Mouse (Mus musculus) testis, postnatal 10 days (tissue): ENCODE measurements at regions not wholly inside any gene's neighbourhood (a gene's known extent, or its start where the extent isn't known, plus 50 kb on each side); places are given as distances from the start of the nearest gene placed in this dataset.

ENCODE experiments used
- DNase-seq: peaks from one replicate; pipeline ENCODE4 v3.0.0; 2021; ENCODE audit warnings: low spot score

DNA sequence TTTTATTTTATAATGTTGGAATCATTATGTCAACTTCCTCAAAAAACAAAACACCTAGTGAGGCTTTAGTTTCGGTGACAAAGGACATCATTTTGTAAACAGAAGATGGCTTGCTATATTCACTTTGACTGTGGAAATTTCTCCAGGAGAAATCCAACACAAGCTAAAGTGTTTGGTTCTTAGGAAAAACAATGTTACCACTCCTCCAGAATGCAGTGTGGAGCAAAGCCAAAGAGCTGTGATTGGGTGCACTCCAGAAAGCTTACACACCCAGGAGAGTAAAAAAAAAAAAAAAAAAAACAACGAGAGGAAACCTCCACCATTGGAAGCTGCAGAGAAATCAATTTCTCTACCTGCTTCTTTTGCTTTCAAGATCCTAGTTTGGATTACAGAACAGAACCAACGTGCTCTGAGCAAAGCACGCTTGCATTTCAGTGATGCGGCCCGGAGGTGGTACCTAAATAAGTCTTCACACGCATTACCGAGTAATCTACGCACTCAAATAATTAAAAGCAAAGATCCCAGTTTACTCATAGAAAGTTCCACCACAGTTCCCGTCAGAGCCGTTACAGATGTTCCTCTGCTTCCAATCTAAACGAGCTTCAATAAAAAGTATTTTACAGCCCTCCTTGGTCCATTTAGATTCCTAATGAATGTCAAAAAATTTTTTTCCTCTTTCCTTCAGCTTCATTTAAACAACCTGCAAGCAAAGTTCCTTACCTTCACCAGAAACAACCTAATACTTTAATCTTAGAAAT is 199.5 kb upstream of the Gk2 start:
- DNase-seq = no peak

DNA sequence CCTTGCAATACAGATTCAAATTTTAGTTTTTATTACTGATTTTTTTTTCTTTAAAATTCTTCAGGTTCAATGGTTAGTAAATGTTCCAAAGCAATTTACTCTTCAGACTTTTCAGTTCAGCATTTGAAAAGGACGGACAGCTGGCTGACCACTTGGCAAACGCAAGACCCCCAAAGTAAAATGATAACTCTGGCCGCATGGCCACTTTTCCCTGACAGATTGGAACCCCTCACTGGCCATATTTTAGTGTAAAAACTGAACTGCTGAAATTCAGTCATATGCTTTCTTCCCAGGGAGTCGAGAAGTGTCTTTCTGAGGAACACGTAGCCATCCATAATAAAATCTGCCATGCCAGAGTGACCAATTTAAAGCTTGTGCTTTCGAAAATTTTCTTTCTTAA is 198.4 kb upstream of the Gk2 start:
- no peak for DNase-seq

DNA sequence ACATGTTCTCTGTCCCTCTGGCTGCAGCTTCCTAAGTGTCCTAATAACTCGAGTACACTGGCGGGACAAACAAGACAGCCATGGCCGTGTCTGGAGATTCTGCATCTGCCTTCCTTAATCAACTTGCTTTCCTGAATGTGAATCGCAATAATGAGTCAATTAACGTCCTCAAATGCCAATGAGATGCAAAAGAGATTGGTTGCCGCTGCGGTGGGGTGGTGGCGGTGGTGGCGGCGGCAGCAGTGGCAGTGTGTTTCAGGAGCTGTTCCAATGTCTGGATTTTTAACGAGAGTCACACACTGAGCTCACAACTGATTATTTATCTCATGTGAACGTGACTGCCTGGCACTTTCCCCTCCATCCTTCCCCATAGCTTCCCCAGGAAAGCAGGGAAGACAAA is 197.6 kb upstream of the Gk2 start:
- DNase-seq = no peak

DNA sequence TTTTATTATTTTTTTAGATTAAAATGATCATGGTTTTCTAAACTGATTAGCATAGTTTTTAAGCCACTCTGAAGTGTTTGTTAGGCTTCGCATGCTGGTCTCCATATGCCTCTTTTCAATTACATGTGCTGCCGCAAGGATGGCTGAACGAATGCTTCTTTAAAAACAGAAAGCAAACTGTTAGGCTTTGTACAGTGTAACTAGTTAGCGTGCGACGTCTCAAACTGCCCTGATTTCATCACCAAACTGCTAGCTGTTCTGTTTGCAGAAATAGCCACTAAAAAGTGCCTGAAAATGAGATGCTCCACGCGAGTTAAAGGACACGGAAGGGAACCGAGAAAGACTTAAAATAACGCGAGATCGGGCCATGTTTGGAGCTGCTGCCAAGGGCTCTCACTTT is 185.4 kb upstream of the Gk2 start:
- no peak for DNase-seq

DNA sequence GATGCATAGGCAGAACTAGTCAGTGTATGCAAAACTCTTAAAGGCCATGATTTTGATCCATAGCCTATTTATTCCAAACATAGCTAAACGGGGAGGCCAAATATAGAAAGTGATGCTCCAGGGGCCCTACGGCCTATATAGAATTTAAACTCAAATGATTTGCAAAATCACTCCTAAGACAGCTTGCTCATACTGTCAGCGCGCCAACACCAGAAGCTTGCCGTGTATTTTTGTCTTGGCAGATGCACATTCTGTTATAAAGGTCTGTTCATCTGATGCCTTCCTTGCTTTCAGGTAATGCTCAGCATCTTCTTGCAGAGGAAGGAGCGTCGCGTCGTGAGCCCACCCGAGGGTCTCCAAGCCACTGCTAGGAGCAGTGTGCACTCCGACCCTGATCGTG is 184.8 kb upstream of the Gk2 start:
- no peak for DNase-seq

DNA sequence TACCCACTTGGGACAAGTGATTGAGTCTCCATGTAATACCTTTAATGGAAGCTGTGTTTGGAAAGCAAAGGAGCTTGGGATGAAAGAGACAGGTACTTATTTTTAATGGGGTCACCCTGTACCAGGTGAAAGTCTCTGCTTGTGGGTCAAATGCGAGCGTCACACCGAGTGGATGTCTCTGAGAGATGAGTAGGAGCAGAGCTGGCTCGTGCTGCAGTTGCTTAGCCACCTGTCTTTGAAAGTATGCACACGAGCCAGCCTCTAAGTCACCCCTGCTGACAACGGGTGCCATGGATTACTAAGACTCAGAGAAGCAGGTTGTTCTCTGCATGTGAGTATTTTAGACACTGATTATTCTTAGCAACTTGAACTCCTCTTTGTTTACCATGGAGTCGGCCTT is 179.5 kb upstream of the Gk2 start:
- DNase-seq = no peak

DNA sequence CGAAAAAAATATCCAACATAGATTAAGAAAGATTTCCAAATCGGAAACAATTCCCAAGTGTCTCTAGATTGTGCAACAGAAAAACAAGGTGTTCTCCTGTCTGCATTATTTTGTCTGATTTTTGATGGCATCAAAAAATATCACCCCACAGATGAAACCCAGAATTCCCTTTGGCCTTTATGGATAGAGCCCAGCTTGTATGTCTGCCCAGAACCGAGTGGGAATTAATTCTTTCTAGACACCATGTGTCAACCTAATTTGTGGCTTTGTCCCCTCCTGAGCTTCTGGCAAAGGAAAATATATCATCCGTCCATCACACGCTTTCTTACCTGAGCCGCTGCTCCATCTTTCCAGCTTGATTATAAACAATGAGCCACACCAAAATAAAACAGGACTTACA is 176.9 kb upstream of the Gk2 start:
- DNase-seq = no peak

DNA sequence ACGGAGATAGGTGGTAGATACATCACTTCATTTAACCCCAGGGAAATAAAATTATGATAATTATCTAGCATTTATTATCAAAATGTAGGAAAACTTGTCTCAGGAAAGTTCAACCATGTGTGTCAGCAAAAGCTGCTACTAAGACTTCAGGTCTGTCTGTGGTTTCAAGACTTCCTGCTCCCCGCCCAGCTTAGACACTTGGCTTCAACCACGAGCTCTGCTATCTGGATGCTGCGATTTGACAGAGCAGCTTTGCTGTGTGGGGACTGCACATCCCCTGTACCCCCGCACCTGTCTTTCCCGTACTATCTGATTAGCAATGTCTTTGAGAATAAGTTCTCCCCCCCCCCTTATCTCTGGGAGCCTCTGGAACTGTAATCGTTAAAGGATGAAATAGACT is 176.0 kb upstream of the Gk2 start:
- no peak for DNase-seq

DNA sequence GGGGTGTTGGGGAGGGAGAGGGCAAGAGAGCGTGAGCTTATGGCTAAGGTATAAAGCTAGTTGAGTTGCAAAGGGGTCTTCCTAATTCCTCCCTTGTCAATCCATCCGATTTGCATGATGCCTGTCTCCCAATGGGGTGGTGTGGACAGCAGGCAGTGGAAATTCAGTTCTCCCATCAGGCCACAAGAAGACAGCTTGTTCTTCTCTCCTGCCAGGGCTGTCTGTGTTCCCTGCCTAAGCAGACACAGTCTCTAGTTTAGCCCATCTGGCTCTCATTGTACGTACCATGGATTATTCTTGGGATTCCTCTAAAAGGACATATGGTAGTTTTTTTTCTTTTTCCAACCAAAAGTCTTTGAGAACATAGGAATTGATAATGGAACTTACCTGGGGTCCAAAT is 168.4 kb upstream of the Gk2 start:
- no peak for DNase-seq

DNA sequence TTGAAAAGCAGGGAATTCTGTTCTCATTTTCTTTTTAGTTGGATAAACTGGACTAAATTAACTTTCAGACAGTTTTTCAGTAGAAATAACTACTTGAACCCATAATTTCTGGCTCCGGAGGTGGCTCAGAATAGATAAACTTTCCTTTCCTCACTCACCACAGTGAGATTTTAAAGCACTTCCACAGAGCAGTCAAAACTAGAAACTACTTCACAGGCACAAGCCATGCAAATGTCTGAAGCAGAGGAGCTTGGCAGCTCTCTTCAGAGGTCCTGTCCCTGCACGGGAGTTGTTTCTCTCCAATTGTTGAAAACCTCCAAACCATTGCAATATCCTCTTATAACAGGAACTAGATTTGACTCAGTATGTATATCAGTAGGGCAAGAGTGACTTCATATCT is 163.1 kb upstream of the Gk2 start:
- DNase-seq = no peak

DNA sequence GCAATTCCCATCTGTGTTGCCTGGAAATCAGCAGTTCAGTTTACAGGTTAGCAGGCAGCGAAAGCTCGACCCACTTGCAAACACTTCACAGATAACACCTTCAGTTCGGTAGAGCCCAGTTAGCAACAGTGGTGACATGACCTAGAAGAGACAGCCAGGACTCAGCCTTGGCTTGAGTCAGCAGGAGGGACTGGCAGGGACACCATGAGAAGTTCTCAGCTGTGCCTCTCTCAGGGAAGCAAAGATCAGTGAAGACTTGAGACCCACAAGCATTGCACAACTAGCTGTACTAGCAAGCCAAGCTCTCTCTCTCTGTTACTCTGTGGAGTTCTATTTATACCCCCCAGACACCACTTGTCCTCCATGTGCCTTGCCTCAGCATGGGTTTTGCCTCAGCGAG is 161.6 kb upstream of the Gk2 start:
- DNase-seq = no peak

DNA sequence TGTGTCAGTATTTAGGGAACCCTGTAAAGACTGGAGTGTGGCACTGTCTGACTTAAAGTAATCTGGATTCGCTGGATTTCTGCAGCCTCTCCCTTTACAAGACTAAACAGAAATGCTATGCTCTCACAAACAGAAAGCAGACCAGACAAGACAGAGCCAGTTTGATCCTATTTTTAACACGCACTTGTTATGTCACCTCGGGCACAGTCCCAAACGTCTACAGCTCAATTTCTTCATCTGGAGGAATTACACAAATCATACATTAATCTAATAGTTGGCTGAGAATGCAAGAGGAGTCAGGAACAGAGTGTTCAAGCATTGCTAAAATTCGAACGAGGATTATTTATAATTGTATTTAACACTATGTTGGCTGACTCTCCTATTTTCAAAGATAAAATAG is 145.4 kb upstream of the Gk2 start:
- peak; percentile 52 for DNase-seq

DNA sequence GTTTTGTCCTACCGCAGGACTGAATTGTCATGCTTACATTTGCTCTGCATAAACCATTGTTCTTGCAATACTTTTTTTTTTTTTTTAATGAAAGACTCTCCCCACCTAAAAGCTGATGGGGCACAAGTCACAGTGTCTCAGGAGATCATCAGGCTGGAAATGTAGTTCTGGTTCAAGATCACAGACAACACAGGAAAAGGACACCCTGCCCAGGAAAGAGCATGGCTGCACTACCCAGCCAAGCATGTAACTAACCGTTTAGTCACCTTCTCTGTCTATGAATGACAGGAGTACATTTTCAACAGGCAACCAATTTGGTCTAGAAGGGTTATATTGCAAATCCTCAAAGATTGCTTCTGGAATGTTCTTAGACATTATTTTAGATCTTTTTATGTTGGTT is 144.6 kb upstream of the Gk2 start:
- DNase-seq = no peak

DNA sequence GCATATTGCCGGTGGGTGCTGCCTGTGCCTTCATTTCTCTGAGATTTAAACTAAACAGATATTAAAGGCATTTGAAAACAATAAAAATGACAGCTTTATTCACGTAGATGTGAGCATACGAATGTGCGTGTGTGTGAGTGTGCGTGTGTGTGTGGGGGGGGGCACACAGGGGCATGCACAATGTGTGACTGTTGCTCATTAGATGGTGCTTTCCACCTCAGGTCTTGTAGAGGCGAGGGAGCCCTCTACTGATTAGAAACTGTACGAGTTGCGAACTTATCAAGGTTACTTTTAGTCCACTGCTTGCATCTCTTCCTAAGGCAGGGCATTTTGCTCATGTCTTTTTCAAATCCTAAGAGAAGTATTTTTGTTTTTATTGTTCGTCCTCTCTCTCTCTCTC is 141.9 kb upstream of the Gk2 start:
- DNase-seq = no peak

DNA sequence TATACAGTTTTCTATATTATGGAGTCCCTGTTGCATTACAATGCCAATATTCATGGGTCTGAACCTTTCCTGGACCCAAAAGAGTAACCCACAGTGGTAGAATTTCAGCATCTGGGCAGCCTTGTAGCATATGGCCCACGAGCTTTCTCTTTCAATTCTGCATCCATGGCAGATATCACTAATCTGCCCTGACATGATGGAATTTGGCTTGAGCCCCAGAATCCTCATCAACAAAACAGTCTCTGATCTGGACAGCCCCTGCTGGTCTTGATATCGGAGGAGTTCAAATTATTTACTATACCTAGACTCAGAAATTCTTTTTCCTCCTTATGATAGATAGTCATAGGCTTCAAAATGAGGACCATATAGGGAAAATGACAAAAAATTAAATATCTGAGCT is 139.1 kb upstream of the Gk2 start:
- no peak for DNase-seq

DNA sequence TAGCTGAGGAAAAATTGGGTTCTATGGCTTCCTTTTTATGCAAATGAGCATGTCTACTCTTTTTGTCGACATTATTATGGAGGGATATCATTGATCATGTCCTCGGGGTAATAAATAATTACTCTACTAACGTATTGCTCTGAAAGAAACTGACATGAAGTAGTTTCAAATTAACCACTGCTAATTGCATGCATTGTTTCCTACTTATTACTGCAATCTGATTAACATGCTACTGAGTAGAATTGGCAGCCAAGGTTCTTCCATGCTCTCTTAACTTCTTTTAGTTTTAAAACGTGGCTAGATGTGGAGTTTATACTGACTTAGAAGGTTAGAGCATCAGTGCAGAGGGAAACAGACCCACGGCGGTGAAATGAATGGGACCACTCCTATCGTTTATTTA is 137.3 kb upstream of the Gk2 start:
- no peak for DNase-seq

DNA sequence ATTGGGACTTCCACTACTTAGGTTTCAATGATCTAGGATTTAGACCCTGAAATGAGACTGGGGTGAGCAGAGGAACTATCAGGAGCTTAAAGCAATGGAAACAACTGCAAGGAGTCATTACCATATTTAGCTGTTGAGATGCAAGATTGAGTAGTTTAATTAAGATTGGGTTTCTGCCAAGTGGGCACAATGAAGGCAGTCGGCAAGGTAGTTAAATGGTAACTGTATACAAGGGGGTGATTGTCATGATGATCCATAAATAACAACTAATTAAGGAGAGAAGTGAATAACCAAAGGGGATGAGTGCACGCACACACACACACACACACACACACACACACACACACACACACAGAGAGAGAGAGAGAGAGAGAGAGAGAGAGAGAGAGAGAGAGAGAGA is 125.7 kb upstream of the Gk2 start:
- no peak for DNase-seq

DNA sequence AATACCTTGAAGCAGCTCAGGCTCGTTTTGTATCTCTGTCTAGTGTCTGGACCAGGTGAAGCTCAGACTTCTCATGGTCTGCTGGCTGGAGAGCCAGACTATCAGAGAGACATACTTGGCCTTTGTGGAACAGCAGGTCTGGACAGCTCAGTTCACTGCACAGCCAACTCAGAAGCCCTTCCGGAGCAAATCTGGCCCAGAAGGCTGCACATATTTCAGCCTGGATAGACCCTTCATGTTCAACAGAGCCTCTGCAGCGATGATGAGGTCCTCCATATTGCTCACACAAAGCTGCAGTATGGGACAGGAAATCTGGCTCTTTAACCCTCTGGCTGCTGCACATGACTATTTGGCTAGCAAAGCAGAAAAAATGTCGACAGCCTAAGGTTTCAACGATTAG is 108.7 kb upstream of the Gk2 start:
- no peak for DNase-seq

DNA sequence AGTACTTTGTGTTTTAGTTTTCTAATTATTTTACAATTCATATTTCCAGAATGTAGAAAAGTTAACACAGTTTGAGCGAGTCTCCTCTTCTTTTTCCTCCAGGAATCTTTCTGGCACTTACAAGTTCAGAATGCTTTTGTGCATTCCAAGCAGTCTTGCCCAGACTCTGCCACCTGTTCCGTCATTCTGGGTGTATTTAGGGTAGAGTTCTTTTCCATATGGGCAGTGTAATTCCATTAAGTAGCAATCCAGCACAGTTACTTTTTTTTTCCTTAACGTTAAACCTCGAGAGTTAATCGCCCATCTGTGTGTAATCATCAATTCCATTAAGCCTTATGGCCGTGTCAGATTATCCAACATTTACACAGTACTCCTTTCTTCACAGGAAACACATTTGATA is 106.9 kb upstream of the Gk2 start:
- no peak for DNase-seq

DNA sequence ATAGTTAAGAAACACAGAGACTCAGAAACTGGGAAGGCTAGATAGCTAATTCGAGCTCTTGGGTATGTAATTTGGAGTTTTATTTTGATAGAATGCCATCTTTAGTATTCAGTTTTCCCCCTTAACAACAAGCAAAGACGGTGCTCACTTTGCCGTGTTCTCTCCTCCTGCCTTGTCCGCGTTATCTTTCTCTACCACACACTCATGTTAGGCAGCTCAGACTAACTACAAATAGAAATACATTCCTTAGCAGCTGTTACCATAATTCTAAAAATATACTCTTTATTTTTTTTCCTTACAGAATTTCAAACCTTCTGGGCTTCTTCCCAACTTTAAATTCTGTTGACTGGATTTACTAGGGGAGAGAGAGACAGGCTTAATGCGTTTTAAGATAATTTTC is 97.5 kb upstream of the Gk2 start:
- DNase-seq = no peak

DNA sequence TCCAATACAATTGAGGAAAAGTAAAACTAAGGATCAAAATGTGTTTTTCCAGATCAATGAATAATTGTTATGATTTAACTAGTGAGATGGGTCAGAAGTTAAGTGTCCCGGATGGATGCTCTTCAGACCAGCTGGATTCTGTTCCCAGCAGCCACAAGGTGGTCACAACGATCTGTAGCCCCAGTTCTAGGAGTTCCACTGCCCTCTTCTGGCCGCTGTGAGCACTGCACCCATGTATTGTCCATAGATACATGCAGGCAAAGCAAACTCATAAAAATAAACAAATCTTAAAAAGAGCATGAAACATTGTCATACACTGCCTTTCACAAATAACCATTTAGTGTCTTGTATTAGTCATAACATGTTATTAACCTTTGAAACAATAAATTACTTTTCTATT is 96.3 kb upstream of the Gk2 start:
- peak; percentile 59 for DNase-seq

DNA sequence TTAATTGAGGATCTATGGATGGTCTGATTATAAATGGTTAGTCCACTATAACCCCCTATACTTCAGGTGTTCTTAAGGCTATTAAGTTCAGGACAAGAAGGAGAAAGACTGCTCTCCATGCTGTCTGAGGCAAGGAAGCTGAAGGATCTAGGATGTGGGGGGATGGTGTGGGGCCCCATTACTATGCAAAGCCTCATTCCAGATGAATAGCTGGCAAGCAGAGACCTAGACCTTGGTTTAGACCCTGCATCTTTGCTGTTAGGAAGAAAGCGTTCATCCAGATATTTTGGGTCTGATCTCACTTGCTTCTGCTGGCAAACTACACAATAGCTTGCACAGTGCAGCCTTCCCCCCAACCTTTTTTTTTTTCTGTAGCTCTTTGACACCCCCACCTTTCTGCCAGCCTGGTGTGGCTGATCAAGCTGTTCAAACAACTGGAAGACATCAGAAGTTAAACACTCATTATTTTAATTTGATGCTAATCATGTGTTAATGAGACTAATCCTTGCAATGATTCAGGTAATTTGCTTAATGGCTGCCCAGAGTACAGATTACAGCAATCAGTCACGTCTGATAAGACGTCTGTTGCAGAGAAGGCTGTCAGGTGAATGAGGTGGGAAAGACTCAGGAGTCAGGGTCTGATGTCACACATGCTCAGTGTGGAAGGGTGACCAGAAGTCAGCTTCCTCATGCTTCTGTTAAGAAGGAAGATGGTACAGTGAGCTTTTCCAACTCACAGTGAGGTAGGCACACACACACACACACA is 80.9 kb upstream of the Gk2 start:
- no peak for DNase-seq

DNA sequence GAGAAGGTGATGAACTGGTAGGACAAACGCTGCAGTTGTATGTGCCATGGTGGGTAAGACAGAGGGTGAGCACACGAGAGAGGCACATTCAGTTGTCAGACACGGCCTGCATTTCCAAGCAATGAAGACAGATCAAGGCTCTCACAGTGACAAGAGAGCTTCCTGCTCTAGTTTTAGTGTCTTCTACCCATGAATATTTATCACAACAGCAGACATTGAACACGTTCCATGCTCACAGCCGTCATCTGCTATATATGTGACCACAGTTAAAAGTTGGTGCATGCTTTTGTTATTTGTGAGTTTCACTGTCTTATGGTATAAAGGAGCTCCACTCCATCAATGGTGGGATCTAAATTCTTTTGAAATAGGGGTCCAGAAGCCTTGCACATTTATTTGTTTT is 76.9 kb upstream of the Gk2 start:
- no peak for DNase-seq

DNA sequence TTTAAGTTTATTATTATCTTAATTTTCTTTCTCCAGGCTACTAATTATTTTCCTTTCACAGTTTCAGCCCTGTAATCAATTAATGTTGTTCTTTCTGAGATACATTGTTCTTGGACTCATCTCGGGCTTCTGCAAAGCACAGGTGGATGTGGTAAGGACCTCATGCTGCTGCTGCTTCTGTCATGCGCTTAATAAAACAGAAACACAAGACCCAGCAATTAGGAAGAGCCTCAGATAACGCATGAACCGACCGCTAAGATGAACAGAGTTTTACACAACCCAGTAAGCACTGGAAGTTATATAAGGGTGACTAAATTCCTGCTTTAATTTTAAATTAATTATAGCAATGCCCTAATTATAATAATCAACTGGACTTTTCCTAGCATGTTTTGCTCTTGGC is 70.7 kb upstream of the Gk2 start:
- DNase-seq = no peak
